Mouse (Mus musculus) midbrain, embryonic 14.5 days (tissue): ENCODE data around the gene Nup62. TPM values are rescaled to one million over a fixed set of nuclear protein-coding genes. Genes with fewer than 3 reads are reported as not detected.

Experiments
- ATAC-seq: fragments of 200-750 bp; cut with Nextera tagmentation; 2 replicates; pipeline ENCODE4 v1.8.0; 2017; ENCODE audit warnings: moderate number of reproducible peaks, moderate library complexity; ENCODE audit not compliant: low FRiP score, low TSS enrichment
- DNase-seq: peaks from one replicate; pipeline ENCODE4 v3.0.0-alpha.2; 2015
- H3K27ac ChIP-seq: fragments of 300-500 bp; sonication (generic); replicated peaks from 2 replicates; pipeline ENCODE4 v1.5.1; 2014; ENCODE audit warnings: mild to moderate bottlenecking, low read depth, low read length, moderate library complexity
- H3K27me3 ChIP-seq: fragments of 300-500 bp; sonication (generic); 2 replicates; pipeline ENCODE4 v1.6.1; 2014; ENCODE audit warnings: low read length, control low read depth, mixed read lengths; ENCODE audit not compliant: control insufficient read depth, insufficient read depth
- H3K36me3 ChIP-seq: fragments of 300-500 bp; sonication (generic); 2 replicates; pipeline ENCODE4 v1.6.1; 2014; ENCODE audit warnings: low read length, control low read depth; ENCODE audit not compliant: control insufficient read depth, insufficient read depth
- H3K4me1 ChIP-seq: fragments of 300-500 bp; sonication (generic); 2 replicates; pipeline ENCODE4 v1.6.1; 2014; ENCODE audit warnings: mild to moderate bottlenecking, antibody characterized with exemption, low read length, control low read depth; ENCODE audit not compliant: control insufficient read depth, insufficient read depth
- H3K4me2 ChIP-seq: fragments of 300-500 bp; sonication (generic); 2 replicates; pipeline ENCODE4 v1.6.1; 2014; ENCODE audit warnings: mild to moderate bottlenecking, low read length, moderate library complexity
- H3K4me3 ChIP-seq: fragments of 300-500 bp; sonication (generic); replicated peaks from 2 replicates; pipeline ENCODE4 v1.5.1; 2014; ENCODE audit warnings: low read depth, low read length
- H3K9ac ChIP-seq: fragments of 300-500 bp; sonication (generic); replicated peaks from 2 replicates; pipeline ENCODE4 v1.6.1; 2014; ENCODE audit warnings: mild to moderate bottlenecking, low read length, moderate library complexity
- H3K9me3 ChIP-seq: fragments of 300-500 bp; sonication (generic); 2 replicates; pipeline ENCODE4 v1.6.1; 2016; ENCODE audit warnings: low read length, control low read depth, mixed read lengths; ENCODE audit not compliant: control insufficient read depth
- WGBS: fragments of 180-500 bp; shearing (Covaris S2); extraction: QIAGEN DNeasy Blood & Tissue Kit; methylation state at CpG from one replicate; pipeline ENCODE4 v1.1.7; 2014; 5-methylcytosine and 5-hydroxymethylcytosine counted together
- polyA plus RNA-seq: library from polyadenylated mRNA; unstranded; fragments of >200 nt; fragmentation: Nextera tagmentation; extraction: Ambion mirVana; gene quantifications from 2 replicates; pipeline ENCODE4 v1.2.1, GENCODE M21; 2014

The Nup62 gene
- polyA plus RNA-seq, 1 experiment from 2014 or later = 29.1 TPM

DNA sequence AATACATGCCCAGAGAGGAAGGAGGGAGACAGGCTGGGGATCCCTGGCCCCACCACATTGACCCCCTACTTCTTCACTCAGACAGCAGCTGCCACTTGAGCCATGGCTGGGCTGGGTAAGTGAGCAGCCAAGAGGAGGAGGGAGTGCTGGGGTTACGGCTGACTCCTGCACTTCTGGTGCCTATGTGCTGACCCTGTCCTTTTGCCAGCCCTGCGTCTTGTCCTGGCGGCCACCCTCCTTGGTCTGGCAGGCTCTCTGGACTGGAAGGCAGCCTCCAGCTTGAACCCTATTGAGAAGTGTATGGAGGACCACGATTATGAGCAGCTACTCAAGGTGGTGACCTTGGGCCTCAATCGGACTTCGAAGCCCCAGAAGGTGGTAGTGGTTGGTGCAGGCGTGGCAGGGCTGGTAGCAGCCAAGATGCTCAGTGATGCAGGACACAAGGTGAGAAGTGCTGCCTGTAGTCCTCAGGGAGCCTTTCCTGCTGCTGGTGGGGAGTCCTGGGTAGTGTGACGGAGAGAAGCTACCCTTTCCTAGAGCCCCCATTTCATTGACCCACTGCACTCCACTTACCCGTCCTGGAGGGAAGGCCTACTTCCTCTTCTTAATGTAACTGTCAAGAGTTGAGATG lies 20.6 kb downstream of the Nup62 start:
- WGBS = 89% methylated on average over 9 of the region's 9 CpGs
- Histone ChIP-seq H3K9me3 (no peaks in the 10 kb centered on the region), H3K27ac (no peak overlapping the region), H3K4me3 (no peak overlapping the region), H3K4me1 (peaks cover 6% of the 10 kb centered on the region; the same call in 1 of the 2 replicates), H3K27me3 (peaks cover 15% of the 10 kb centered on the region), H3K9ac (no peak overlapping the region), H3K36me3 (peaks cover 22% of the 10 kb centered on the region), H3K4me2 (no peak overlapping the region)
- ATAC-seq (no peak), DNase-seq (no peak)

DNA sequence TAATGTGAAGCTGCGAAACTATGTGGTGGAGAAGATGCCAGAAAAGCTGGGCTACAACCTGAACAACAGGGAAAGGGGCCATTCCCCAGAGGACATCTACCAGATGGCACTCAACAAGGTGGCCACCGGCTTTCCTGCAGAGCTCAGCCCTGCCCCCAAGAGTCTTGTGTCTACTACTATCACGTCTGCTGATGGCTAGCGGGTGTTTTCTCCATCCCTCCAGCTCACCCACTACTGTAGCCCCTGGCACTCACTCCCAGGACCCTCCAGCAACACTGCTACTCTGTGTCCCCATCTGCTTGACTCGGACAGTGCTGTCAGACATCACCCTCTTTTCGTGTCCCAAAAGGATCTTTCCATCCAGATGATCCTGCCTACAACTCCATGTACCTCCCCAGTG lies 22.2 kb downstream of the Nup62 start:
- Histone ChIP-seq H3K4me1 (peaks cover 6% of the 10 kb centered on the region; the same call in 1 of the 2 replicates), H3K27ac (no peak overlapping the region), H3K36me3 (peaks cover 27% of the 10 kb centered on the region), H3K9me3 (no peaks in the 10 kb centered on the region), H3K4me2 (no peak overlapping the region), H3K9ac (no peak overlapping the region), H3K27me3 (peaks cover 15% of the 10 kb centered on the region), H3K4me3 (no peak overlapping the region)
- ATAC-seq (no peak), DNase-seq (no peak)
- WGBS = 84% methylated on average over 6 of the region's 6 CpGs

GRCm38 (mm10) chr7:44839171-44839490 lies 23.2 kb downstream of the Nup62 start:
- 30% methylated on average over 11 of the region's 11 CpGs for WGBS

DNA sequence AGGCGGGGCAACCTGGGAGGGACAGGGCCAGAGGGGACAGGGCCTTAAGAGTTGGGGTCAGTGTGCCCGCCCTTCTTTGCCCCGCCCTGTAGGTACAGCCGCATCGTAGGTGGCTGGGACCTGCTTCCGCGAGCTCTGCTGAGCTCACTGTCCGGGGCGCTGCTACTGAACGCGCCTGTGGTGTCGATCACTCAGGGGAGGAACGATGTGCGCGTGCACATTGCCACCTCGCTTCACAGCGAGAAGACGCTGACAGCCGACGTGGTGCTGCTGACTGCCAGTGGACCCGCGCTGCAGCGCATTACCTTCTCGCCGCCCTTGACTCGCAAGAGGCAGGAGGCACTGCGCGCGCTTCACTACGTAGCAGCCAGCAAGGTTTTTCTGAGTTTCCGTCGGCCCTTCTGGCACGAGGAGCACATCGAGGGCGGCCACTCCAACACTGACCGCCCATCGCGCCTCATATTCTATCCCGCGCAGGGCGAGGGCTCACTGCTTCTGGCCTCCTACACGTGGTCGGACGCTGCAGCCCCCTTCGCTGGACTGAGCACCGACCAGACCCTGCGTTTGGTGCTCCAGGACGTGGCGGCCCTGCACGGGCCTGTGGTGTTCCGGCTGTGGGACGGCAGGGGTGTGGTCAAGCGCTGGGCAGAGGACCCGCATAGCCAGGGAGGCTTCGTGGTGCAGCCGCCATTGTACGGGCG lies 23.8 kb downstream of the Nup62 start:
- WGBS = 2% methylated on average over 58 of the region's 58 CpGs
- peaks cover 43% of the 10 kb centered on the region for H3K36me3 ChIP-seq
- no peak overlapping the region for H3K27ac ChIP-seq

More at GRCm38 (mm10) chr7:44839171-44839490, 23.2 kb downstream of the Nup62 start:
- peaks cover 38% of the 10 kb centered on the region for H3K36me3 ChIP-seq
- peak overlapping the region; percentile 27 for H3K4me3 ChIP-seq
- peaks cover 15% of the 10 kb centered on the region for H3K27me3 ChIP-seq
- no peak for DNase-seq
- H3K4me1 ChIP-seq = peaks cover 6% of the 10 kb centered on the region; the same call in 1 of the 2 replicates
- H3K9ac ChIP-seq = peak overlapping the region; percentile 43; the same call in 1 of the 2 replicates
- no peak overlapping the region for H3K27ac ChIP-seq
- ATAC-seq = no peak; the same call in 1 of the 2 replicates
- no peaks in the 10 kb centered on the region for H3K9me3 ChIP-seq
- H3K4me2 ChIP-seq = peak overlapping the region; percentile 56

GRCm38 (mm10) chr7:44840426-44840825 lies 24.5 kb downstream of the Nup62 start:
- H3K27me3 ChIP-seq = peaks cover 15% of the 10 kb centered on the region
- peaks cover 51% of the 10 kb centered on the region for H3K36me3 ChIP-seq
- WGBS = 53% methylated on average over 14 of the region's 14 CpGs
- H3K4me1 ChIP-seq = peaks cover 6% of the 10 kb centered on the region; the same call in 1 of the 2 replicates
- H3K27ac ChIP-seq = no peak overlapping the region
- no peak for DNase-seq
- H3K4me2 ChIP-seq = peak overlapping the region; percentile 56
- H3K9me3 ChIP-seq = no peaks in the 10 kb centered on the region
- H3K9ac ChIP-seq = peak overlapping the region; percentile 43; the same call in 1 of the 2 replicates
- ATAC-seq = no peak
- no peak overlapping the region; the same call in 1 of the 2 replicates for H3K4me3 ChIP-seq

More for the DNA sequence above, 23.8 kb downstream of the Nup62 start:
- Histone ChIP-seq H3K4me3 (peak overlapping the region; percentile 27), H3K27me3 (peaks cover 15% of the 10 kb centered on the region), H3K4me2 (peak overlapping the region; percentile 56), H3K9me3 (no peaks in the 10 kb centered on the region), H3K9ac (peak overlapping the region; percentile 43; the same call in 1 of the 2 replicates), H3K4me1 (peaks cover 6% of the 10 kb centered on the region; the same call in 1 of the 2 replicates)
- DNase-seq = peak; percentile 78
- peak; percentile 54 for ATAC-seq

- 90% methylated on average over 8 of the region's 8 CpGs for WGBS
- ATAC-seq = no peak
- H3K9ac ChIP-seq = no peak overlapping the region
- no peak overlapping the region for H3K4me3 ChIP-seq
- H3K27me3 ChIP-seq = peaks cover 15% of the 10 kb centered on the region
- H3K36me3 ChIP-seq = peaks cover 66% of the 10 kb centered on the region
- H3K27ac ChIP-seq = no peak overlapping the region
- DNase-seq = no peak
- H3K4me1 ChIP-seq = peaks cover 6% of the 10 kb centered on the region; the same call in 1 of the 2 replicates
- H3K9me3 ChIP-seq = no peaks in the 10 kb centered on the region
- no peak overlapping the region for H3K4me2 ChIP-seq
These were observed 26.1 kb downstream of the Nup62 start for GRCm38 (mm10) chr7:44841825-44842463.

GRCm38 (mm10) chr7:44845006-44845405 lies 29.1 kb downstream of the Nup62 start:
- Histone ChIP-seq H3K9me3 (no peaks in the 10 kb centered on the region), H3K27ac (no peak overlapping the region), H3K9ac (no peak overlapping the region), H3K4me2 (no peak overlapping the region), H3K4me3 (no peak overlapping the region), H3K4me1 (peaks cover 12% of the 10 kb centered on the region), H3K36me3 (peaks cover 66% of the 10 kb centered on the region), H3K27me3 (peaks cover 9% of the 10 kb centered on the region)
- WGBS = 93% methylated on average over 10 of the region's 10 CpGs
- no peak for DNase-seq
- ATAC-seq = no peak

GRCm38 (mm10) chr7:44846804-44847203 lies 30.9 kb downstream of the Nup62 start:
- H3K4me2 ChIP-seq = no peak overlapping the region
- H3K27ac ChIP-seq = no peak overlapping the region
- ATAC-seq (no peak), DNase-seq (no peak)
- no peaks in the 10 kb centered on the region for H3K27me3 ChIP-seq
- H3K9me3 ChIP-seq = no peaks in the 10 kb centered on the region
- peaks cover 18% of the 10 kb centered on the region for H3K4me1 ChIP-seq
- peaks cover 54% of the 10 kb centered on the region for H3K36me3 ChIP-seq
- WGBS = 91% methylated on average over 7 of the region's 7 CpGs
- H3K9ac ChIP-seq = no peak overlapping the region
- H3K4me3 ChIP-seq = no peak overlapping the region
